Mouse (Mus musculus) inflammation-experienced regulatory T-cells, adult 16 weeks (primary cell): ENCODE data around the gene Cntd1. TPM values are rescaled to one million over a fixed set of nuclear protein-coding genes. Genes with fewer than 3 reads are reported as not detected.

Experiments used
- polyA plus RNA-seq: library from polyadenylated mRNA; unstranded; fragments of 100-300 nt; shearing (Covaris generic); gene quantifications from one replicate; pipeline ENCODE4 v1.2.1, GENCODE M21; 2017

Cntd1 gene
- 0.34 TPM for polyA plus RNA-seq

GRCm38 (mm10) chr11:101278223-101279192 lies at the start of gene Cntd1, which contains the start of gene Coa3:
Gene Cntd1 (plus strand): TSS chr11:101279012.
Gene Coa3 (minus strand): TSS chr11:101279114.

DNA sequence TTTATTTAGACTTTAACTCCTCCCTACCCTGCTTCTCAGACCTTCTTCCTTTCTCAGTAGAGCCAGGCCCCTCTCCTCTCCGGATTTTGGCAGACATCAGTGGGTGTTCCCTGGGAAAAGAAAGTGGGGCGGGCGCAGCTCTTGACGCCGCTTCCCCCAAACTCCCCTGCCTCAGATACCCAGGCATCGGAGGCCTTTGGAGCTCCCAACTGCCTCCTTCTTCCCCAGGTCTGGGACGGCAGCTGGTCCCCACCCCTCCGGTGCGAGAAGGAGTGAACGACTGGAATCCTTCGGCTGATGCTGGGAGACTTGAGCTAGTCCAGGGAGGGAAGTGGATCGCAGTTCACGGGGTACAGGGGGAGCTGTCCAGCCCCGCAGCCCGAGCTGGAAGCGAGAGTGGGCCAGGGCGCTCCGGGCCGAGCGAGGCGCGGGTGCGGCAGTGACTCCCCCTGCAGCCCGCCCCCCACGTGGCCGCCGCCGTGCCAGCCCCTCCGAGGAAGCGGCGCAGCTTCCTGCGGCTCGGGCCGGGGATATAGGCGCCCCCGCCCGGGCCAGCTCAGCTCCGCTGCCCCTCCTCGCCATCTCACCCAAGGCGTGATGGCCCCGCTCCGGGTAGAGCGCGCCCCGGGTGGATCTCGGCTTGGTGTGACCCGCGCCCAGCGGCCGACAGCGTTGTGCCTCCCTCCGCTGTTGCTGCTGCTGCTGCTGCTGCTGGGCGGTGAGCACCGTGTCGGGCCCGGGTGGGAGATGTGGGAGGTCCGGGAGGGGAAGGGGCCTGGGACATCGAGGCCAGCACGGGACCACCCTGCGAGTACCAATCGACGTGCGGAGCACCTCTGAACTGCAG lies 32.7 kb upstream of the Cntd1 start, which contains the start of gene Ramp2:
Gene Ramp2 (plus strand): TSS at position 174 of the 847 bp plus-strand sequence.

DNA sequence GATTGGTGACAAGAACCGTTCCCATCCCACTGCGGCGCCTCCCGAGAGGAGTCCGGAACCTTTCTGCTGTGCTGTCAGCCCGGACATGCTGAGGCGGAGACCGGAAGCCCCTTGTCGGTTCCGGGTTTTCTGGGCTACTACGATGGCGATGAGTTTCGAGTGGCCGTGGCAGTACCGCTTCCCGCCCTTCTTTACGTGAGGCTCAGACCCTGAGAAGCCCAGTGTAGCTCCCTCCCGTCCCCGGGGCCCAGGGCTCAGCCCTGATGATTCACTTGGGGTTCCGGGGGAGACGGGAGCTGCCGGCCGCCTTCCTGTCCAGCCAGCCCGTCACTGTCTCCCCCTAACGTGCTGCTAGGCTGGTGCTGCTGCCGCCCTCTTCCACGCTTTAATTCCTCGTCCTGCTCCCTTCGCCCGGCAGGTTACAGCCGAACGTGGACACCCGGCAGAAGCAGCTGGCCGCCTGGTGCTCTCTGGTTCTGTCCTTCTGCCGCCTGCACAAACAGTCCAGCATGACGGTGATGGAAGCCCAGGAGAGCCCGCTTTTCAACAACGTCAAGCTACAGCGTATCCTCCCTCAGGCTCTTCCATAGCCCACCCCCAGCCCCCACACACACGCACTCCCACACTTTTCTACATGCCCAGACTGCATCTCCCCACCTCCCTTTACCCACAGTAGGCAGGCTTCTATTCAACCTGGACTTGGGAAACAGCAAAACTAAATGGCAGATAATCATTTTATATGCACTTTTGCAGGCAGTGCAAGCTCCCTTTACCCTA lies 25.0 kb upstream of the Cntd1 start, which contains the start of gene Vps25:
Gene Vps25 (plus strand): TSS at position 95 of the 777 bp plus-strand sequence.

DNA sequence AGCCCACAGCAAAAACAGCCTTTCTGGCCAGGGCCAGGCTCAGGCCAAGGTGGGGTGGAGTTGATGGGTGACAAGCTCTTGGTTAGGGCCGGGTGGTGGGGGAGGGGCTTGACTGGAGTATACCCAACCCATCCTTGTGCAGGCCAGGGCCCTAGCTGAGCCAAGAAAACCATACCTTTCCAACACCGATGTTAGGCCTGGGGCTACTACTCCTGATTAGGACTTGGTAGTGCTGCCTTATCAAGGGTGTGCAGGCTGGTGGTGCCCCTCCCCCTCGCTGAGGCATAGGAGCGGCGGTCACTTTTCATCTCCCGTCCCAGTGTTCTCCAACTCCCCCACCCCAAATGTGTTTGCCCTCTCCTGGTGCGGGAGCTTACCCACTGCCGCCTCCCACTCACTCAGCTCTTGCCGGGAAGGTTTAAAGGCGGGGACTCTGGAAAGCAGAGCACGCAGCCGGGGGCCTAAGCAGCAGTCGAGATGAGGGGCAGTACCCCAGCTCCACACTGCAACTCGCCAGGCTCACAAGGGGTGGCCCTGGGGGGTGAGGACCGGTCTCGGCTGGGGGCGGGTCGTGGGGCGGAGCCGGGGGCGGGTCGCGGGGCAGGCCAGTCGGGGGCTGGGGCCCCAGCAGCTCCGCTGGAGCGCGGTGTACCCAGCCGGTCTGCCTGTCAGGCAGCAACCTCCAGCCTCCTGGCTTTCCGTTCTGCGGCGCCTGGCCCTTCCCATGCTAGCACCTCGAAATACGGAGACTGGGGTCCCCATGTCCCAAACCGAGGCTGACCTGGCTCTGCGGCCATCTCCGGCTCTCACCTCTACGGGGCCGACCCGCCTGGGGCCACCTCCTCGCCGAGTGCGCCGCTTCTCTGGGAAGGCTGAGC lies 18.6 kb upstream of the Cntd1 start, which contains the start of gene Wnk4:
Gene Wnk4 (plus strand): TSS at position 620 of the 878 bp plus-strand sequence.

GRCm38 (mm10) chr11:101302004-101302798 lies 23.4 kb downstream of the Cntd1 start, which contains the start of gene Becn1:
Gene Becn1 (minus strand): TSS chr11:101302286.

DNA sequence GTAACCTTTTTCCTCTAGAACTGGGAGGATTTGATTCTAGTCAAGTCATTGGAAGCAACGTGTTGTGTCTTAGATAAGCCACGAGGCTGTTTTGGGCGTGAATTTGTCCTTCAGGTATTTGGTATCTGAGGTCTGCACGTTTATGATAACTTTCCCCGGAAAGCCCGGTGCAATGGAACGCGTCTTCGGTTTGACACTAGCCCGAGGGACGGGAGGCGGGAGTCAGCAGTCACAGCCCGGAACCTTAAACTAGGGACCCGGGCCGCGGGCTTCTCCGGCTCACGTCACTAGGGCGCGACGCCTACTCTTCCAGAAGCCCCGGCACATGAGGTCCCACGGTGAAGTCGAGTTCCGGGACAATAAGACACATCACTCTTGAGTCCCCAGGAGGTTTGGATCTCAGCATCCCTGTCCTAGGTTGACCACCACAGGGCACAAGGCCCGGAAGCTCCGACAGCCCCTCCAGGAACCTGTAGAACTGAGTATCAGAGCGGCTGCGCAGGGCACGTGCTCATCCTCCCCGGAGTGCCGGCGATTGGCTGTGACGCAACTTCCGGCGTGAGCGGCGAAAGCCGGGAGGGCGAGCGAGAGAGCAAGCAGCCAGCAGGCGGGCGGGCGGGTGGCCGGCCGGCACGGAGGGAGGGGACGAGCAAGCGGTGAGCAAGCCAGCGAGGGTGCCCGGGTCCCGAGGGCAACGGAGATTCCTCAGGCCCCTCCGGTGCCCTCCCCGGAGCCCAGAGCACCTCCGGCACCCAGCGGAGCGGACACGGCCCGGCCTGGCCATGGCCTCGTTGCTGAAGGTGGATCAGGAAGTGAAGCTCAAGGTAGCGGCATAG lies 37.1 kb downstream of the Cntd1 start, which contains the start of gene Psme3:
Gene Psme3 (plus strand): TSS at position 549 of the 836 bp plus-strand sequence.

DNA sequence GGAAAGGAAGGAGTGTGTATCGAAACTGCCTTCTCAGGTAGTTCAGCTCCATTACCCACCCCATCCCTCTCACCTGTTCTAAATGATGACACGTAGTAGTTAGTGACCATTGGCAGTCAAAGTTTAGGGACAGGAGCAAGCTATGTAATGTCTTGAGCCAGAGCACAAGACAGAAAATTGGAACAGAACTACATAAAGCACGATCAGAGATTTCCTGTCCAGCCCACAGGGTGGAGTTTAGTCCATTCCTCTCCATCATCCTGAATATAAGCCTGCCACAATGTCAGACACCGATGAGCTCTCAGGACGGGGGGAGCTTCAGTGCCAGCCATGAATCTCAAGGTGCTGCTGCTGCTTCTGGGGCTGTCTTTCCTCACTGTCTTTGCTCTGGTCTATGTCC lies 46.0 kb downstream of the Cntd1 start, which contains the start of gene Aoc2:
Gene Aoc2 (plus strand): TSS at position 301 of the 400 bp plus-strand sequence.

DNA sequence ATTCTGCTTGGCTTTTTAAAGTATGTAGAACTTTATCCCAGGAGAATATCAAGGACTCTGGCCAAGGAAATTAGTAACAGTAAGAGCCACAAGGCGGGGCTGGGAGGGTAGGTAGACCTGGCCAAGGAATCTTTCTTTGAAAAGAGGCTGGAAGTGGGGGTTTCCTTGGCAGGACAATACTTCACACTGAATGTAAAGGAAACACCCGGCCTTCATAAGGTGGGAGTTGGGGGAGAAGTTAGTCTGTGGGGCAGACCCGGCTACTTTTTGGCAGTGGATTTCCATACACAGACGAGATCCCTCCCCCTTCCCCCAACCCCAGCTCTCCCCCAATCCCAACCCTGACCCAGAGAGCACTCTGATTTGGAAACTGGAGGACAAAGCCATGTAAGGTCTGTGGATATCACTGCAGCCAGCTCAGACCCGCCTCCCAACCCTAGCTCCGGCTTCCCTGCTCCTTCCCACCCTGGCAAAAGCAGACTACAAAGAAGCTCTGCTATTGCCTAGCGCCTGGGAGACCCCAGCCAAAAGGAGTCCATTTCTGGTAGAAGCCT lies 51.6 kb downstream of the Cntd1 start, which contains the start of gene Aoc3:
Gene Aoc3 (plus strand): TSS at position 235 of the 554 bp plus-strand sequence.

Other genes with a start within 250 kb of the Cntd1 start
- gene Naglu, start 209.0 kb upstream of the Cntd1 start, polyA plus RNA-seq: 9.0 TPM
- 0.51 TPM for gene Hsd17b1, start 200.6 kb upstream of the Cntd1 start, polyA plus RNA-seq
- 39.8 TPM for gene Coasy, start 196.4 kb upstream of the Cntd1 start, polyA plus RNA-seq
- 114 TPM for gene Mlx, start 191.7 kb upstream of the Cntd1 start, polyA plus RNA-seq
- gene Psmc3ip, start 183.6 kb upstream of the Cntd1 start, polyA plus RNA-seq: 7.8 TPM
- 66.3 TPM for gene Retreg3, start 159.1 kb upstream of the Cntd1 start, polyA plus RNA-seq
- 49.2 TPM for gene Tubg1, start 159.1 kb upstream of the Cntd1 start, polyA plus RNA-seq
- gene Tubg2, start 123.1 kb upstream of the Cntd1 start, polyA plus RNA-seq: 4.6 TPM
- 0.16 TPM for gene Cntnap1, start 108.5 kb upstream of the Cntd1 start, polyA plus RNA-seq
- gene Plekhh3, start 107.7 kb upstream of the Cntd1 start, polyA plus RNA-seq: not detected
- gene Ccr10, start 103.6 kb upstream of the Cntd1 start, polyA plus RNA-seq: 3.3 TPM
- 115 TPM for gene Ezh1, start 52.5 kb upstream of the Cntd1 start, polyA plus RNA-seq
- gene Ramp2, start 33.0 kb upstream of the Cntd1 start, polyA plus RNA-seq: not detected
- gene Vps25, start 25.3 kb upstream of the Cntd1 start, polyA plus RNA-seq: 152 TPM
- gene Wnk4, start 18.4 kb upstream of the Cntd1 start, polyA plus RNA-seq: 6.4 TPM
- gene Coa3, start 102 bp downstream of the Cntd1 start, polyA plus RNA-seq: 125 TPM
- gene Becn1, start 23.3 kb downstream of the Cntd1 start, polyA plus RNA-seq: 231 TPM
- gene Psme3, start 37.2 kb downstream of the Cntd1 start, polyA plus RNA-seq: 169 TPM
- gene Aoc2, start 46.1 kb downstream of the Cntd1 start, polyA plus RNA-seq: 3.2 TPM
- gene Aoc3, start 51.6 kb downstream of the Cntd1 start, polyA plus RNA-seq: not detected
- not detected for gene G6pc, start 88.5 kb downstream of the Cntd1 start, polyA plus RNA-seq
- 48.9 TPM for gene Aarsd1, start 138.6 kb downstream of the Cntd1 start, polyA plus RNA-seq
- gene Gm27029, start 145.8 kb downstream of the Cntd1 start, polyA plus RNA-seq: 0.45 TPM
- gene Rundc1, start 146.1 kb downstream of the Cntd1 start, polyA plus RNA-seq: 13.4 TPM
- gene Ptges3l, start 146.3 kb downstream of the Cntd1 start, polyA plus RNA-seq: 1.7 TPM
- gene Rpl27, start 163.3 kb downstream of the Cntd1 start, polyA plus RNA-seq: 299 TPM
- 186 TPM for gene Ifi35, start 169.4 kb downstream of the Cntd1 start, polyA plus RNA-seq
- not detected for gene Rnd2, start 186.0 kb downstream of the Cntd1 start, polyA plus RNA-seq
- gene Vat1, start 187.2 kb downstream of the Cntd1 start, polyA plus RNA-seq: 0.34 TPM